Mouse (Mus musculus): ENCODE data around the gene Nt5c.
"Not testable (repeated sequence)": the region's sequence is repeated elsewhere in the genome, so short reads cannot be mapped to it uniquely, and the experiment has no call there.

The Nt5c gene

GRCm38 (mm10) chr11:115491356-115492083, at the start of gene Nt5c:
Nt5c (minus strand) TSS chr11:115491862.
- DNase-seq = peak; percentile 86

- no peak for DNase-seq
Measured at GRCm38 (mm10) chr11:115538045-115538444, 46.4 kb upstream of the Nt5c start.

GRCm38 (mm10) chr11:115536856-115537568, 45.4 kb upstream of the Nt5c start:
- peak; percentile 28 for DNase-seq

DNA sequence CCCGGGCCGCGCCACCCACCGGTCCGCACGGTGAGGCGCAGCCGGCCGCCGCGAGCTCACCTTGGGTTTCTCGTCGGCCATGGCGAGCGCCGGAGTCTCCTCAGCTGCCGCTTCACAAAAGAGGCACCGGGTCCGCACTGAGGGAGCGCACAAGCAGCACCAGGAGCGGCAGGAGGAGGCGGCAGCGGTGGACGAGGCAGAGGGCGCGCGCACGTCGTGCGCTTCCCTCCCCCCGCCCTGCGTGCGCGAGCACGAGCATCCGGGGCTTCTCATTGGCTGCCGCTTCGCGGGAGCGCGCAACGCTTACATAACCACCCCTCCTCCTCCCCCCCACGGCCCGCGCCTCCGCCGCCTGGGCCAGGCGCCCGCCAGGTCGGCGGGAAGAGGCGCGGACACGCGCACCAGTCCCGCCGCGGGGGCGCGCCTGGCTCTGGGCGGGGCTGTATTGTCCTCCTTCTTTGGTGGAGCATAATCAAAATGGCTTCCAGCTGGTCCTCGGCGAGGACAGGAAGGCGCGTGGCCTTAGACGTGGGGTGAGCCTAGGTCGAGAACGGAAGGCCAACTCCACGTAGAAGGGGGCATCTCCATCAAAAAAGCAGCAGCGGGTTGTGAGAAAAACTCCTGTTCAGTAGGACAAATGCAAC, 44.5 kb upstream of the Nt5c start, which contains the start of gene Sumo2:
Gene Sumo2, minus strand, starts transcription at position 239 of the 644 bp plus-strand sequence.
- DNase-seq = peak; percentile 99

DNA sequence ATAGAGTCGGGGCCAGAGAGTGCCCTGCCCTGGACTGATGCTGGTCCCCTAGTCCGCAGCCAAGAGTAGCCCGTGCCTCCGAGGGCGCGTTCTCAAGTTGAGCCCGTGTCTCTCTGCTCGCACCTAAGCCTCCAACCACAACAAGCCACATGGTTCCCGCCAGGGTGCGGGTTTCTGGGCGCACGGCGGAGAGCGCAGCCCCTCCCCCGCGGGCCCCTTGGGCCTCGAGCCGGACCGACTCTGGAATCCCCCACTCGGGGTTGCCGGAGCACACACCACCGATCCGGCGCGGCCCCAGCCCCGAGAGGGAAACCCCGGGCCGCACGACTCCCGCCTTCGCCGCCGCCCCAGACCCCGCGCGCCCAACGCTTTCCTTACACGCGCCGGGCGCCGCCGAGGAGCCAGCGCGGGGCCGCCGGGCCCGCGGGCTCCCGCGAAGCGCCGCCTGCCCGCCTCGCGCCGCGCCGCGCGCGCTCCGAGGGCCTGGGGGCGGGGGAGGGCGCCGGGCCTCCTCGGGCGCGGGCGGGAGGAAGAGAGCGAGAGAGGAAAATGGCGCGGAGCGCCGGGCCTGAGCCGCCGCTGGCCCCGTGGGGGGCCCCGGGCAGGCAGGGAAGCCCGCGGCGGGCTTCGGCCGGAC, 43.9 kb upstream of the Nt5c start:
- peak; percentile 83 for DNase-seq

- DNase-seq = no peak
Measured at GRCm38 (mm10) chr11:115534759-115535371, 43.2 kb upstream of the Nt5c start.

GRCm38 (mm10) chr11:115526446-115526845, 34.8 kb upstream of the Nt5c start:
- DNase-seq = not testable (repeated sequence)

DNA sequence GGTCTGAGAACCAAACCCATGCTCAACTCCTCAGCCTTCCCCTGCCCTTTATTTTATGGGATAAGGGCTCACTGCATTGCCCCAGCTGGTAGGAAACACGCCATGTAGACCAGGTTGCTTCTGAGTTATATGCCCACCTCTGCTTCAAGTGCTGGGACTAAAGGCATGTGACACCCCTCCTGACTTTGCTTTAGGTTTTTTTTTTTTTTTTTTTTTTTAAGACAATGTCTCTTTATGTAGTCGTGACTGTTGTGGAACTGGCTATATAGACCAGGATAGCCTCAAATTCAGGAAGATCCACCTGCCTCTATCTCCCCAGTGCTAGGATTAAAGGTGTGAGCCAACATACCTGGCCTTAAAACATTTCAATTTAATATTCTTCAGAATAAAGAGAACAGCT, 31.0 kb upstream of the Nt5c start:
- DNase-seq = no peak

GRCm38 (mm10) chr11:115522238-115522637, 30.6 kb upstream of the Nt5c start:
- DNase-seq = no peak

DNA sequence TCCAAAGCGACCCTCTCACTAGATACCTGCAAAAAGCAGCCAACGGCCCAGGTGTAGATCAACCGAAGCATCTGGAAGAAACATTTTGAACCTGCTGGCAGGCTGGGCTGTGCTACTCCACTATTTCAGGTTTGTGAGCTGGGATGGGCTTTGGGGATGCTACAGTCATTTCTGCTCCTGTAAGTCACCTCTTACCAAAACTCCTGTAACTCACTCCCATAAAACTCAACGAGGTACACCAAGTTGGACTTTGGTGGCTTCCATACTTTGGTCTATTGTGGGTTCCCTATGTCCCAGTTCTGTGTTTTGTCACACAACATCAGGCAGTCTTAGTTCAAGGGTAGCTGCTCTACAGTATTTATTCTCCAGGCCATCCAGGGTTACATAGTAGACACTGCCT, 29.4 kb upstream of the Nt5c start:
- no peak for DNase-seq

GRCm38 (mm10) chr11:115520218-115520617, 28.6 kb upstream of the Nt5c start:
- DNase-seq = no peak

DNA sequence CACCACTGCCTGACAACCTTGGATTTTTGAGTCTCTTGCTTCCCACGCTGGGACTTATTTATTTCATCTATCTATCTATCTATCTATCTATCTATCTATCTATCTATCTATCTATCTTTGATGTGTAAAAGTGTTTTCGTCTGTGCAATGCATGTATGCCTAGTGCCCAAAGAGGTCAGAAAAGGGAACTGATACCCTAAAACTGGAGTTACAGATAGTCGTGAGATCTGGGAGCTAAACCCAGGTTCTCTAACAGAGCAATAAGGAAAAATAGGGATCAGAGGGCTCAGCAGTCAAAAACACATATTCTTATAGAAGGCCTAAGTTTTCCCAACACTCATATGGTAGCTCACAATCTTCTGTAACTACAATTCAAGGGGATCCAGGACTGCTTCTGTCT, 27.9 kb upstream of the Nt5c start:
- DNase-seq = no peak

GRCm38 (mm10) chr11:115518693-115519092, 27.0 kb upstream of the Nt5c start:
- DNase-seq = no peak

- no peak for DNase-seq
Measured at GRCm38 (mm10) chr11:115516942-115517341, 25.3 kb upstream of the Nt5c start.

GRCm38 (mm10) chr11:115515021-115515420, 23.4 kb upstream of the Nt5c start:
- DNase-seq = no peak

GRCm38 (mm10) chr11:115514238-115514663, 22.6 kb upstream of the Nt5c start, which contains the start of gene Jpt1:
Jpt1 (minus strand) TSS chr11:115514387.
- DNase-seq = peak; percentile 98

- peak; percentile 59 for DNase-seq
Measured at GRCm38 (mm10) chr11:115513271-115514237, 21.9 kb upstream of the Nt5c start.

GRCm38 (mm10) chr11:115512407-115513183, 20.9 kb upstream of the Nt5c start:
- DNase-seq = no peak

- DNase-seq = no peak
Measured at GRCm38 (mm10) chr11:115512004-115512403, 20.3 kb upstream of the Nt5c start.

GRCm38 (mm10) chr11:115511121-115511520, 19.5 kb upstream of the Nt5c start:
- no peak for DNase-seq

DNA sequence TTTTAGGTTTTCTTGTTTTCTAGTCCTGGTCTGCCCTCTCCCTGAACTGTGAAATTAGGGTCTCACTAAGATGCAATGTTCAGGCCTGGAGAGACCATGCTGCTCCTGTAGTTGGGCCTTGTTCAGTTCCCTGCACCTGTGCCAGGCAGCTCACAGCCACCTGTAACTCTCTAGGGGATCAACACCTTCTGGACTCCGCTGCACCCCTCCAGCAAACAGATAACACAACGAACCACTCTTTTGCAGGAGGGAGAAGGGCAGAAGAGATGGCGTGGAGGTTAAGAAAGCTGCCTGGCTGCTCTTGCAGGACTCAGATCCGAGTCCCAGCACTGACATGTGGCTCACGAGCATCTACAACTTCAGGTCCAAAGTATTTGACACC, 18.8 kb upstream of the Nt5c start:
- DNase-seq = no peak

Measured in kidney, postnatal 10 days (tissue).